8 mouse cellular contexts compared by ENCODE assay signal in the genomic region with DNA sequence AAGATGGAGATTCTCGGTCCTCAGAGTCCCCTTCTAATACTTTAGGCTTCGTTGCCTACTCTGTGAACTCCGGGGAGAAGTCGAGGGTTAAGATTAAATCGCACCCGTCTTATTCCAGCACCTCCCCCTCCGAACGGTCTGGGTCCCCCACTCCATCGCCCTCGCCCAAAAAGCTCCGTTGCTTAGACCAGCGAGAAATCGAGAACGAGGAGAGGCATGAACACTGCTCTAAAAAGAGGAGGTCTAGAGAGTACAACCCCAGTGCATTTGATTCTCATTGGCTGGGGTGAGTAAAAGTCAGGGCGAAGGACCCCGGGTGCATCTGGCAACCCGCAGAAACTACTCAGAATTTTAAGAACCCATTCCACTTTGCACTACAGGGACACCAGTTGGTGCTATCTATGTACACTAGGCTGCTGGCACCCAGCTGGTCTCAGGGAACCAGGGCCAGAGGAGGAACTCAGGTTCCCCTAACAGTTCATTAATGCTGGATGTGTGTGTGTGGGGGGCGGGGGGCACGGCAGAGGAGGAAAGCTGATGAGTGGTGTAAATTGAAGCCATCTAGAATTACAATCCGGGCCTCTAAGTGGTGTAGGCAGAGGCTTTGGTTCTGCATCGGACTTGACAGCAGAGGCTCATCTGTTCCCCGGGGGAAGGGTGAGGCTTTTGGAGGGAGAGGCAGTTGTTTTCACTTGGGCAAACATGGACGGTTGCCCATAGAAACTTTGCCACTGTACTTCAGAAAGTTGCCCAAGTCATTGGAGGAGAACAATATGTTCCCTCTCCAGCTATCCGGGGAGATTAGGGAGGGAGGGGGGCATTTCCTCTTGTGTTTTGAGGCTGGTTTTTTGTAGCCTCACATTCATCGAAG. TPM values are rescaled to one million over a fixed set of nuclear protein-coding genes. Genes with fewer than 3 reads are reported as not detected.
DNase-seq lines count a peak whose midpoint lies in the region; ATAC-seq lines count a peak whose summit lies in the region.

No protein-coding gene starts in this region.

- peak overlapping the region; percentile 96 for H3K27ac ChIP-seq in intestine, embryonic 16.5 days (ENCODE audit: low read length)
- peak overlapping the region; percentile 96 for H3K27ac ChIP-seq in lung, embryonic 15.5 days

- H3K27me3 ChIP-seq in intestine, embryonic 16.5 days (replicated peaks; ENCODE audit: control insufficient read depth, insufficient read depth, low read length): no peaks in the 10 kb centered on the region
- no peaks in the 10 kb centered on the region for H3K27me3 ChIP-seq in lung, embryonic 15.5 days

- peak; percentile 28 for DNase-seq in urinary bladder, postnatal 25 days (ENCODE audit: low spot score)
- no peak for DNase-seq in urinary bladder, postnatal 10 days (ENCODE audit: low spot score)
- peak; percentile 49 for DNase-seq in embryo, embryonic 10 days (ENCODE audit: low spot score)
- peak; percentile 79 for DNase-seq in gonadal fat pad, adult 2 months (ENCODE audit: low read depth)
- DNase-seq in retina, embryonic 14.5 days (ENCODE audit: low spot score): peak; percentile 67

- H3K36me3 ChIP-seq in intestine, embryonic 16.5 days (ENCODE audit: control insufficient read depth, insufficient read depth, low read length): peaks cover 4% of the 10 kb centered on the region; the same call in 1 of the 2 replicates
- H3K36me3 ChIP-seq in lung, embryonic 15.5 days: peaks cover 34% of the 10 kb centered on the region

- 3% methylated on average over 25 of the region's 25 CpGs for WGBS in intestine, embryonic 16.5 days
- WGBS in lung, embryonic 15.5 days: 1% methylated on average over 25 of the region's 25 CpGs

- ATAC-seq in intestine, embryonic 16.5 days: no peak
- ATAC-seq in lung, embryonic 15.5 days (ENCODE audit: borderline replicate concordance, extremely low read depth, low FRiP score, low TSS enrichment): no peak
- no peak for ATAC-seq in frontal cortex, adult (ENCODE audit: low TSS enrichment)

- peak overlapping the region; percentile 86 for H3K4me2 ChIP-seq in intestine, embryonic 16.5 days (ENCODE audit: low read depth, low read length)
- peak overlapping the region; percentile 76 for H3K4me2 ChIP-seq in lung, embryonic 15.5 days

- H3K9me3 ChIP-seq in intestine, embryonic 16.5 days (ENCODE audit: control insufficient read depth, low read length): no peaks in the 10 kb centered on the region
- H3K9me3 ChIP-seq in lung, embryonic 15.5 days: no peaks in the 10 kb centered on the region

- peak overlapping the region; percentile 82 for H3K4me3 ChIP-seq in intestine, embryonic 16.5 days (ENCODE audit: low read length)
- H3K4me3 ChIP-seq in lung, embryonic 15.5 days: peak overlapping the region; percentile 63

- peaks cover 9% of the 10 kb centered on the region; the same call in 1 of the 2 replicates for H3K4me1 ChIP-seq in intestine, embryonic 16.5 days (ENCODE audit: control insufficient read depth, insufficient read depth, low read length)
- peaks cover 11% of the 10 kb centered on the region for H3K4me1 ChIP-seq in lung, embryonic 15.5 days

- H3K9ac ChIP-seq in intestine, embryonic 16.5 days (ENCODE audit: low read depth, low read length): peak overlapping the region; percentile 89
- peak overlapping the region; percentile 70 for H3K9ac ChIP-seq in lung, embryonic 15.5 days

RNA-seq across cellular contexts. Expression of gene Teddm2, which starts 1.1 kb away (rescaled TPM):
- polyA plus RNA-seq in gonadal fat pad, adult 2 months (2012; rRNA removed): 1,587 and 1,994 TPM in 2 replicates
- 0.18 and 0.21 TPM in 2 replicates for polyA plus RNA-seq in intestine, embryonic 16.5 days (2015; fragmentation: Nextera tagmentation; extraction: Ambion mirVana)
- 0.40 and 0.41 TPM in 2 replicates for polyA plus RNA-seq in lung, embryonic 15.5 days (2015; fragmentation: Nextera tagmentation; extraction: Ambion mirVana)

RNA-seq across cellular contexts. Expression of gene Glul, which starts 1.4 kb away (rescaled TPM):
- 1,893 and 2,796 TPM in 2 replicates for polyA plus RNA-seq in gonadal fat pad, adult 2 months (2012; rRNA removed)
- polyA plus RNA-seq in intestine, embryonic 16.5 days (2015; fragmentation: Nextera tagmentation; extraction: Ambion mirVana): 61.0 and 66.0 TPM in 2 replicates
- 105 and 112 TPM in 2 replicates for polyA plus RNA-seq in lung, embryonic 15.5 days (2015; fragmentation: Nextera tagmentation; extraction: Ambion mirVana)

RNA-seq across cellular contexts. Expression of gene Teddm1a, which starts 9.6 kb away (rescaled TPM):
- polyA plus RNA-seq in gonadal fat pad, adult 2 months (2012; rRNA removed): 1,422 and 1,881 TPM in 2 replicates
- polyA plus RNA-seq in intestine, embryonic 16.5 days (2015; fragmentation: Nextera tagmentation; extraction: Ambion mirVana): not detected in 2 replicates
- not detected in 2 replicates for polyA plus RNA-seq in lung, embryonic 15.5 days (2015; fragmentation: Nextera tagmentation; extraction: Ambion mirVana)

RNA-seq across cellular contexts. Expression of gene Teddm1b, which starts 26.9 kb away (rescaled TPM):
- polyA plus RNA-seq in gonadal fat pad, adult 2 months (2012; rRNA removed): 251 and 406 TPM in 2 replicates
- polyA plus RNA-seq in intestine, embryonic 16.5 days (2015; fragmentation: Nextera tagmentation; extraction: Ambion mirVana): 0.07 and 0.10 TPM in 2 replicates
- 0.11 and 0.16 TPM in 2 replicates for polyA plus RNA-seq in lung, embryonic 15.5 days (2015; fragmentation: Nextera tagmentation; extraction: Ambion mirVana)

RNA-seq across cellular contexts. Expression of gene Rgsl1, which starts 57.2 kb away (rescaled TPM):
- polyA plus RNA-seq in gonadal fat pad, adult 2 months (2012; rRNA removed): 0.76 and 1.2 TPM in 2 replicates
- polyA plus RNA-seq in intestine, embryonic 16.5 days (2015; fragmentation: Nextera tagmentation; extraction: Ambion mirVana): not detected in 2 replicates
- not detected in 2 replicates for polyA plus RNA-seq in lung, embryonic 15.5 days (2015; fragmentation: Nextera tagmentation; extraction: Ambion mirVana)

Comparison
In these comparisons a context has a peak if more than half of its experiments do, and no peak if none do; other contexts are left out.
1. RNA of gene Teddm2, which starts 1.1 kb away (polyA plus RNA-seq): 1,587 to 1,994 TPM in gonadal fat pad, adult 2 months; 0.40 to 0.41 TPM in lung, embryonic 15.5 days and 0.18 to 0.21 TPM in intestine, embryonic 16.5 days; every median in the first group is over 1,000 times any median in the second.
2. RNA of gene Glul, which starts 1.4 kb away (polyA plus RNA-seq): 1,893 to 2,796 TPM in gonadal fat pad, adult 2 months; 105 to 112 TPM in lung, embryonic 15.5 days and 61.0 to 66.0 TPM in intestine, embryonic 16.5 days; every median in the first group is over 10 times any median in the second.
3. RNA of gene Teddm1a, which starts 9.6 kb away (polyA plus RNA-seq): 1,422 to 1,881 TPM in gonadal fat pad, adult 2 months; not detected in intestine, embryonic 16.5 days and not detected in lung, embryonic 15.5 days; every median in the first group is over 1,000 times any median in the second.